Mouse (Mus musculus): ENCODE results near the gene Agpat1. TPM values are rescaled to one million over a fixed set of nuclear protein-coding genes. Genes with fewer than 3 reads are reported as not detected.

Gene Agpat1
- polyA plus RNA-seq, 1 experiment from 2014 or later = 45.7 TPM

DNA sequence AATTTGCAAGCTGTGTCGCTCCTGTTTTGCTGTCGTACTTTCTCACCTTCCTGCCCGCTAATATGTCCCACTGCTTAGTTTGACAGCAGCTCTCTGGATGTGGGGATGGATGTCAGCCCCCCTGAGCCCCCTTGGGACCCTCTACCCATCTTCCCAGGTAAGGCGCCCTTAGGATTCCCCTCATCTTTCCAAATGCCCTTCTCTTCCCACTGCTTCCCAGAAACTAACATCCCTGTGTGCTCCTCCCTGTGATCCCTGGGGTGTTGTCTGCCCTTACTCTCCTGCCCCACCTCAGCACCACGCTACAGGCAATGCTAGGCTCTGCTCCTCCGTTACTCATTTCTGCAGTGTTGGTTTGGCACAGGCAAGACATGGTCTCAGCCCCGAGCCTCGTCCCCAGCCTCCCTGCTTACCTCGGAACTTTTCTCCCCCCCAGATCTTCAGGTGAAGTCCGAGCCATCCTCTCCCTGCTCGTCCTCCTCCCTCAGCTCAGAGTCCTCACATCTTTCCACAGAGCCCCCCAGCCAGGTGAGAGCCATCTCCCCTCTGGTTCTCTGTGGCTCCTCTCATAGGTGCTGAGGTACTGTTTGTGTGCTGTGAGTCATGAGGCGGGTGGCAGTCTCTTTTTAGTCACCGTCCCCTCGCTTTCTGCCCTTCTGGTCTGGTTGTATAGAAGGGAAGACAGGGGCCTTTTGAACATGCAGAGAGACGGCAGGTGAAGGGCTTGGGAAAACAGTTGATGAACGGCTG is 44.3 kb downstream of the Agpat1 start:
- ATAC-seq (replicated peaks; ENCODE audit: insufficient number of reproducible peaks, insufficient read depth, low FRiP score, low read depth) = no peak
- Histone ChIP-seq H3K9me3 (replicated peaks) (no peaks in the 10 kb centered on the region), H3K4me3 (peak overlapping the region; percentile 100), H3K36me3 (peaks cover 42% of the 10 kb centered on the region), H3K27ac (no peak overlapping the region), H3K4me2 (peak overlapping the region; percentile 84), H3K4me1 (replicated peaks) (peaks cover 29% of the 10 kb centered on the region), H3K27me3 (no peaks in the 10 kb centered on the region), H3K9ac (peak overlapping the region; percentile 88; the same call in 1 of the 2 replicates)
- 80% methylated on average over 16 of the region's 16 CpGs for WGBS

DNA sequence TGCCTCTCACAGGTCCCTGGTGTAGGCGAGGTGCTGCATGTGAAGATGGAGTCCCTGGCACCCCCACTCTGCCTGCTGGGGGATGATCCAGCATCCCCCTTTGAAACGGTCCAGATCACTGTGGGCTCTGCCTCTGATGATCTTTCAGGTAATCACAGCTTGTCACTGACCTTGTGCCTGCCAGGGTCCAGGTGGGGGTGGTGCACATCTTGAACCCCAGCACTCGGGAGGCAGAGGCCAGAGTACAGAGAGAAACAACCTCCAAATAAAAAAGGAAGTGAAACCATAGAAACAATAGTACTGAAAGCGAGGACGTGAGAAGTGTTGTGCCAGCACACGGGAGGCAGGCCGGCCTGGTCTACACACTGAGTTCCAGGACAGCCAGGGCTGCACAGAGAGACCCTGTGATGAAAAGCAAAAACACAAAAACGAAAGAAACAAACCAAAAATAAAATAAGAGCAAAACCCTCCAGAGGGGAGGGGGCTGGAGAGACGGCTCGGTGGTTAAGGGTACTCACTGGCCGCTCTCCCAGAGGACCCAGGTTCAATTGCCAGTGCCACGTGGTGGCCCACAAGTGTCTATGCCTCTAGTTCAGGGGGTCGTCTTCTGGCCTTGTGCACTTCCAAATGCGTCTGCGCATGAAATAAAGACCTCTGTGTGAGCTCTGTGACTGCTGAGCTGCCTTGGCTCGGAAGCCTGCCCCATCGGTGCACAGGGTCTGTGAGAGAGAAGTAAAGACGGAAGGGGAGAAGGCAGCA is 45.2 kb downstream of the Agpat1 start:
- WGBS = 87% methylated on average over 18 of the region's 18 CpGs

GRCm38 (mm10) chr17:34650781-34651180 is 46.7 kb downstream of the Agpat1 start:
- Histone ChIP-seq H3K36me3 (peaks cover 43% of the 10 kb centered on the region), H3K27ac (no peak overlapping the region)
- WGBS = 88% methylated on average over 14 of the region's 14 CpGs

More for the DNA sequence above, 45.2 kb downstream of the Agpat1 start:
- H3K9me3 ChIP-seq (replicated peaks) = no peaks in the 10 kb centered on the region
- peaks cover 32% of the 10 kb centered on the region for H3K4me1 ChIP-seq (replicated peaks)
- ATAC-seq (replicated peaks; ENCODE audit: insufficient number of reproducible peaks, insufficient read depth, low FRiP score, low read depth) = no peak
- no peak overlapping the region for H3K4me3 ChIP-seq
- no peaks in the 10 kb centered on the region for H3K27me3 ChIP-seq
- no peak overlapping the region for H3K4me2 ChIP-seq
- no peak overlapping the region for H3K9ac ChIP-seq
- H3K27ac ChIP-seq = no peak overlapping the region
- H3K36me3 ChIP-seq = peaks cover 43% of the 10 kb centered on the region

GRCm38 (mm10) chr17:34651507-34652221 is 47.6 kb downstream of the Agpat1 start:
- Histone ChIP-seq H3K27ac (no peak overlapping the region), H3K4me1 (replicated peaks) (peaks cover 38% of the 10 kb centered on the region), H3K36me3 (peaks cover 43% of the 10 kb centered on the region), H3K9me3 (replicated peaks) (no peaks in the 10 kb centered on the region), H3K4me3 (no peak overlapping the region), H3K9ac (no peak overlapping the region), H3K4me2 (no peak overlapping the region), H3K27me3 (no peaks in the 10 kb centered on the region)
- no peak for ATAC-seq (replicated peaks; ENCODE audit: insufficient number of reproducible peaks, insufficient read depth, low FRiP score, low read depth)
- WGBS = 50% methylated on average over 19 of the region's 19 CpGs

More at GRCm38 (mm10) chr17:34650781-34651180, 46.7 kb downstream of the Agpat1 start:
- Histone ChIP-seq H3K9ac (no peak overlapping the region), H3K4me3 (no peak overlapping the region), H3K4me1 (replicated peaks) (peaks cover 38% of the 10 kb centered on the region), H3K27me3 (no peaks in the 10 kb centered on the region), H3K9me3 (replicated peaks) (no peaks in the 10 kb centered on the region), H3K4me2 (no peak overlapping the region)
- ATAC-seq (replicated peaks; ENCODE audit: insufficient number of reproducible peaks, insufficient read depth, low FRiP score, low read depth) = no peak

GRCm38 (mm10) chr17:34652546-34652945 is 48.5 kb downstream of the Agpat1 start:
- 0 out of 2 replicates have a peak, but pooled peaks cover under 1% of the 10 kb centered on the region for H3K27me3 ChIP-seq
- no peak overlapping the region for H3K4me2 ChIP-seq
- H3K27ac ChIP-seq = no peak overlapping the region
- H3K4me1 ChIP-seq (replicated peaks) = peaks cover 36% of the 10 kb centered on the region
- no peak overlapping the region for H3K4me3 ChIP-seq
- ATAC-seq (replicated peaks; ENCODE audit: insufficient number of reproducible peaks, insufficient read depth, low FRiP score, low read depth) = no peak
- H3K36me3 ChIP-seq = peaks cover 43% of the 10 kb centered on the region
- no peaks in the 10 kb centered on the region for H3K9me3 ChIP-seq (replicated peaks)
- H3K9ac ChIP-seq = no peak overlapping the region
- 89% methylated on average over 10 of the region's 10 CpGs for WGBS

DNA sequence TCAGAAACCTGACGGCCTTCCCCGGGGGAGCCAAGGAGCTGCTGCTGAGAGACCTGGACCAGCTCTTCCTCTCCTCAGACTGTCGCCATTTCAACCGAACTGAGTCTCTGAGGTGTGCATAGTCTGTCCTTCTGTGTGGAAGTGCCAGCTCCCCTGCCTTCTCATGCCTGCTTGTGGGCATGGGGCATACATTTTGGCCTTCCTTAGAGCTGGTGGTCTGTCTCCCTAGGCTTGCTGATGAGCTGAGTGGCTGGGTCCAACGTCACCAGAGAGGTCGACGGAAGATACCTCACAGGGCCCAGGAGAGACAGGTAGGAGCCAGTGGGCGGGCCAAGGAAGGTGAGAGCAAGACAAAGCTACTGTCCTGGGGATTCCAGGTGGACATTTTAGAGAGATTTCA is 48.9 kb downstream of the Agpat1 start:
- Histone ChIP-seq H3K36me3 (peaks cover 43% of the 10 kb centered on the region), H3K4me1 (replicated peaks) (peaks cover 31% of the 10 kb centered on the region), H3K4me3 (no peak overlapping the region), H3K27me3 (0 out of 2 replicates have a peak, but pooled peaks cover 3% of the 10 kb centered on the region), H3K4me2 (no peak overlapping the region), H3K9me3 (replicated peaks) (no peaks in the 10 kb centered on the region), H3K9ac (no peak overlapping the region), H3K27ac (no peak overlapping the region)
- 90% methylated on average over 8 of the region's 8 CpGs for WGBS
- no peak for ATAC-seq (replicated peaks; ENCODE audit: insufficient number of reproducible peaks, insufficient read depth, low FRiP score, low read depth)

GRCm38 (mm10) chr17:34653746-34654285 is 49.8 kb downstream of the Agpat1 start:
- no peak overlapping the region for H3K4me2 ChIP-seq
- H3K27me3 ChIP-seq = peaks cover 12% of the 10 kb centered on the region; the same call in 1 of the 2 replicates
- H3K27ac ChIP-seq = no peak overlapping the region; the same call in 1 of the 2 replicates
- peaks cover 43% of the 10 kb centered on the region for H3K36me3 ChIP-seq
- ATAC-seq (replicated peaks; ENCODE audit: insufficient number of reproducible peaks, insufficient read depth, low FRiP score, low read depth) = no peak
- no peak overlapping the region for H3K4me3 ChIP-seq
- 57% methylated on average over 9 of the region's 9 CpGs for WGBS
- no peak overlapping the region for H3K9ac ChIP-seq
- no peaks in the 10 kb centered on the region for H3K9me3 ChIP-seq (replicated peaks)
- H3K4me1 ChIP-seq (replicated peaks) = peaks cover 28% of the 10 kb centered on the region

GRCm38 (mm10) chr17:34654392-34654791 is 50.3 kb downstream of the Agpat1 start:
- H3K4me1 ChIP-seq (replicated peaks) = peaks cover 31% of the 10 kb centered on the region
- no peak for ATAC-seq (replicated peaks; ENCODE audit: insufficient number of reproducible peaks, insufficient read depth, low FRiP score, low read depth)
- no peak overlapping the region for H3K4me3 ChIP-seq
- H3K9me3 ChIP-seq (replicated peaks) = no peaks in the 10 kb centered on the region
- no peak overlapping the region; the same call in 1 of the 2 replicates for H3K27ac ChIP-seq
- H3K9ac ChIP-seq = no peak overlapping the region
- H3K36me3 ChIP-seq = peaks cover 38% of the 10 kb centered on the region
- peaks cover 17% of the 10 kb centered on the region for H3K27me3 ChIP-seq
- 89% methylated on average over 13 of the region's 13 CpGs for WGBS
- H3K4me2 ChIP-seq = no peak overlapping the region

DNA sequence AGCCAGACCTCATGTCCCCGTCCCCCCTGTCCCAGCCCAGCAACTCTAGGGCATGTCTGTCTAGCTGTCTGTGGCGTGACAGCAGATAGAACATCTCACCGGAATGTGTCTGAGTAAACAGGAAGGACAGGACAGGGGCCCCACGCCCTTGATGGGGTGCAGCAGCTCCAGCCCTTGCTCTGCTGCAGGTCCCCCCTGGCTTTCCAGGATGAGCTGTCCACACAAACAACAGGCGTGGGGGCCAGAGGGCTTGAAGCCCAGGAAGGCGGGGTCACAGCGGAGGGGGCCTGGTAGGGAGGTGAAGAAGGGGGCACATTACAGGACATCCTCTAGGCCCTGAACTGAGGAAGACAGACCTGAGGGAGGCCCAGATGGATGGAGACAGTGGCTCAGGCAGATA is 51.1 kb downstream of the Agpat1 start:
- WGBS = 52% methylated on average over 7 of the region's 7 CpGs
- Histone ChIP-seq H3K4me2 (0 out of 2 replicates have a peak overlapping the region, but pooled peaks have one; percentile 0), H3K36me3 (peaks cover 32% of the 10 kb centered on the region), H3K27ac (peak overlapping the region; percentile 66), H3K9ac (no peak overlapping the region), H3K4me1 (replicated peaks) (peaks cover 37% of the 10 kb centered on the region), H3K27me3 (peaks cover 22% of the 10 kb centered on the region), H3K9me3 (replicated peaks) (no peaks in the 10 kb centered on the region), H3K4me3 (no peak overlapping the region)
- ATAC-seq (replicated peaks; ENCODE audit: insufficient number of reproducible peaks, insufficient read depth, low FRiP score, low read depth) = no peak

DNA sequence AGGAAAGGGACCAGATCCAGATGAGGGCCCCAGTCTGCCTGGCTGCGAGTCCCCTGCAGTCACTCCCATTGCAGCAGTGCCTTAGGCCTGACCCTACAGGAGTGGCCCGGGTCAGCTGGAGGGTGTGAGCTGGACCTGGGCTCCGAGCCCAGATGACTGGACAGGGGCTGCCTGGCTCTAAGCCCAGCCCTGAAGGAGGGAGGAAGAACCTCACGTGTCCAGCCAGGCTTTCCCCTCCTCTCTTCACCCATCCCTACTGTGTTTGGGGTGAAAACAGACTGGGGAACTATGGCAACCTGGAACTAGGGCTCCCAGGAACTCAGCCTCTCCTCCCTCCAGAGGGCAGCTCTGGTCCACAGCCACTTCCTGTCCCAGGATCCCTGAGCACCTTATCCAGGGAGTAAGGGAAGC is 51.5 kb downstream of the Agpat1 start:
- Histone ChIP-seq H3K36me3 (peaks cover 28% of the 10 kb centered on the region), H3K27me3 (peaks cover 26% of the 10 kb centered on the region), H3K4me1 (replicated peaks) (peaks cover 42% of the 10 kb centered on the region), H3K4me2 (0 out of 2 replicates have a peak overlapping the region, but pooled peaks have one; percentile 0), H3K27ac (peak overlapping the region; percentile 66), H3K9me3 (replicated peaks) (no peaks in the 10 kb centered on the region), H3K9ac (no peak overlapping the region), H3K4me3 (no peak overlapping the region)
- peak; percentile 86 for ATAC-seq (replicated peaks; ENCODE audit: insufficient number of reproducible peaks, insufficient read depth, low FRiP score, low read depth)
- WGBS = 24% methylated on average over 4 of the region's 4 CpGs

DNA sequence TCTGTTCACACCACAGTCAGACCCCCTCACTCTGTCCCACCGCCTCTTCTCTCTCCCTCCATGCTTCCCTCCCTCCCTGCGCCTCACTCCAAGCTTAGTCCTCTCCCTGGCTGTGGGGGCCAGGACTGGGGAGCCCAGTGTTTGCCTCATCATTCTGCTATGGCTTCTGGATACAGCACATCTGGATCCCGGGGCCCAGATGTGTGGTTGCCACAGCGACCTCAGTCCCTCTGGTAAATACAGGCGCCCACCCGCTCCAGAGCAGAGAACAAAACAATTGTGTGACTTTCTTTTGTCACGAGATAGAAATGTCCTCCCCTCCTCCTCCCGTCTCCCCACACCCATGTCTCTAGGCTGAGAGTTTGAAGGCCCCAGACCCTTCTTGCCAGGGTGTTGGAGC is 52.6 kb downstream of the Agpat1 start:
- no peak overlapping the region for H3K4me2 ChIP-seq
- WGBS = 59% methylated on average over 8 of the region's 8 CpGs
- peaks cover 52% of the 10 kb centered on the region for H3K4me1 ChIP-seq (replicated peaks)
- H3K27me3 ChIP-seq = peaks cover 35% of the 10 kb centered on the region
- H3K9ac ChIP-seq = no peak overlapping the region
- peak overlapping the region; percentile 66; the same call in 1 of the 2 replicates for H3K27ac ChIP-seq
- peaks cover 17% of the 10 kb centered on the region for H3K36me3 ChIP-seq
- no peaks in the 10 kb centered on the region for H3K9me3 ChIP-seq (replicated peaks)
- no peak for ATAC-seq (replicated peaks; ENCODE audit: insufficient number of reproducible peaks, insufficient read depth, low FRiP score, low read depth)
- H3K4me3 ChIP-seq = no peak overlapping the region

Measured in heart, embryonic 15.5 days (tissue).